Mouse (Mus musculus) hindbrain, postnatal 0 days (tissue): ENCODE measurements around the gene Fubp3. TPM values are rescaled to one million over a fixed set of nuclear protein-coding genes. Genes with fewer than 3 reads are reported as not detected.
A peak's percentile ranks its signal among the peaks of the same experiment; 100 is the strongest.

Experiments used
- ATAC-seq: fragments of 200-750 bp; cut with Nextera tagmentation; 2 replicates; pipeline ENCODE4 v1.8.0; 2017; ENCODE audit warnings: mild to moderate bottlenecking, moderate TSS enrichment, moderate library complexity
- DNase-seq: peaks from one replicate; pipeline ENCODE4 v3.0.0-alpha.2; 2015; ENCODE audit warnings: low spot score
- H3K27ac ChIP-seq: fragments of 300-500 bp; sonication (generic); 2 replicates; pipeline ENCODE4 v1.5.1; 2014; ENCODE audit warnings: mild to moderate bottlenecking
- H3K27me3 ChIP-seq: fragments of 300-500 bp; sonication (generic); 2 replicates; pipeline ENCODE4 v1.6.1; 2014; ENCODE audit warnings: low read length, mixed read lengths; ENCODE audit not compliant: insufficient read depth
- H3K36me3 ChIP-seq: fragments of 300-500 bp; sonication (generic); 2 replicates; pipeline ENCODE4 v1.6.1; 2014; ENCODE audit warnings: low read length, mixed read lengths; ENCODE audit not compliant: insufficient read depth
- H3K4me1 ChIP-seq: fragments of 300-500 bp; sonication (generic); 2 replicates; pipeline ENCODE4 v1.6.1; 2014; ENCODE audit warnings: antibody characterized with exemption, low read length, mixed read lengths; ENCODE audit not compliant: insufficient read depth
- H3K4me2 ChIP-seq: fragments of 300-500 bp; sonication (generic); 2 replicates; pipeline ENCODE4 v1.6.1; 2014; ENCODE audit warnings: low read depth, mild to moderate bottlenecking, low read length, moderate library complexity, mixed read lengths
- H3K4me3 ChIP-seq: fragments of 300-500 bp; sonication (generic); 2 replicates; pipeline ENCODE4 v1.5.1; 2014; ENCODE audit warnings: low read length
- H3K9ac ChIP-seq: fragments of 300-500 bp; sonication (generic); replicated peaks from 2 replicates; pipeline ENCODE4 v1.6.1; 2014; ENCODE audit warnings: mild to moderate bottlenecking, low read length, moderate library complexity, mixed read lengths
- H3K9me3 ChIP-seq: fragments of 300-500 bp; sonication (generic); 2 replicates; pipeline ENCODE4 v1.6.1; 2016; ENCODE audit warnings: low read length, mixed read lengths
- CTCF ChIP-seq: IDR thresholded peaks from 2 replicates; pipeline ENCODE4 v1.5.1; 2016; ENCODE audit warnings: antibody characterized with exemption, control low read depth, low read depth
- WGBS: fragments of 180-500 bp; shearing (Covaris S2); extraction: QIAGEN DNeasy Blood & Tissue Kit; methylation state at CpG from one replicate; pipeline ENCODE4 v1.1.7; 2014; 5-methylcytosine and 5-hydroxymethylcytosine counted together
- polyA plus RNA-seq: library from polyadenylated mRNA; unstranded; fragments of >200 nt; fragmentation: Nextera tagmentation; extraction: Ambion mirVana; gene quantifications from 2 replicates; pipeline ENCODE4 v1.2.1, GENCODE M21; 2015
- total RNA-seq: library from RNA; depleted of rRNA; stranded (reverse); fragments of >200 nt; gene quantifications from 2 replicates; pipeline ENCODE4 v1.2.3, GENCODE M21; 2014

The Fubp3 gene
- total and polyA plus RNA-seq, 2 experiments from 2014 or later, result 29.0 to 45.8 TPM

DNA sequence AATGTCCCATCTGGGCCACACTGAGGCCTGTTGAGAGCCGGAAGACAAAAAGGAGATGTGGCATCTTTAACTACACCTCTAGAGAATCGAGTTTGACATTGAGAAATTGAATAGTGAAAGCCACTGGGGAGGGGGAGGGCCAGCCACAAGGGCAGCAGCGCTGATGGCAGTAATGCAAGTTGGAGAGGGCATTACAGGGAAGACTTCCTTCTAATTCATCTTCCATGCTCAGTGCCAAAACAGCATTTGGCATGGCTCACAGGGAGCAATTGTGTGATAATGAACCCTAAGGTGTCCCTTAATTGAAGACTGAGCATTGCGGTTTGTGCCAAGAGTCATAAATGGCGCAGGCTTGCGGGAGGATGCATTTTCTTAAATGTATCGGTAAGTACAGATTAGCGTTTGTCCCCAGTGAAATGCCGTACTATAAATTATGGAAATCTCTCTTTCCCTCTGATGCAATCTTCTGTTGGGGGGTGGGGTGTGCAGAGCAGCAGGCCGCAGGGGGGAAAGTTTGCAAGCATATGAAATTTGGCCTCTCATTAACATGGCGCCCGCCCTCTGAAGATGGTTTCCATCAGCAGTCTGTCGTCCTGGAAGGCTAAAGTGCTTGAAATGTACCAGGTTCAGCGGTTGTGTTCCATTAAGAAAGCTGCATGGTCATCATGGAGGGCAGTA is 46.2 kb downstream of the Fubp3 start:
- 52% methylated on average over 14 of the region's 14 CpGs for WGBS
- ATAC-seq, result 0 out of 2 replicates have a peak, but pooled peaks have one; percentile 28
- H3K27me3 ChIP-seq, result no peaks in the 10 kb centered on the region

DNA sequence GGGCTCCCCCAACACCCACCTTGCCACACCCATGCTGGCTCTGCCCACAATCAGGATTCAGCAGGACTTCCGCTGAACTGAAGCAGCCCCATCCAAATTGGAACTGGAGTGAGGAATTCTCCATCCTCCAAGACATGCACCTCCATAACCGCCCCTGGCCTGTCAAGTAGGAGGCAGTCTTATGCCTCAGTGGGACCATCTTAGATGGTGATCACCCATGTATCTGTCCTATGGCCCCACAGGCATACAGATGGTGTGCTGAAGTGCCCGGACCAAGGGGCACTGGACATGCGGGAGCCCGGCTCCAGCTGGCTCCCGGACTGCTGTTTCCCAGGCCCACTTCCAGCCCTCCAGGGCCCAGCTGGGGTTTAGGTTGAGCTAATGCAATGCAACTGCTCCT is 46.8 kb downstream of the Fubp3 start:
- TF ChIP-seq CTCF, result no peak
- DNase-seq, result no peak
- H3K27ac ChIP-seq, result no peak overlapping the region
- H3K36me3 ChIP-seq, result peaks cover 17% of the 10 kb centered on the region
- no peaks in the 10 kb centered on the region for H3K4me1 ChIP-seq
- no peak overlapping the region for H3K9ac ChIP-seq
- WGBS, result 81% methylated on average over 6 of the region's 6 CpGs
- no peak overlapping the region for H3K4me3 ChIP-seq
- H3K4me2 ChIP-seq, result no peak overlapping the region
- H3K9me3 ChIP-seq, result no peaks in the 10 kb centered on the region
- H3K27me3 ChIP-seq, result no peaks in the 10 kb centered on the region
- peak; percentile 18; the same call in 1 of the 2 replicates for ATAC-seq

More for the DNA sequence above, 46.2 kb downstream of the Fubp3 start:
- no peak for TF ChIP-seq CTCF
- H3K4me2 ChIP-seq, result no peak overlapping the region
- H3K4me1 ChIP-seq, result no peaks in the 10 kb centered on the region
- no peak overlapping the region; the same call in 1 of the 2 replicates for H3K27ac ChIP-seq
- peaks cover 23% of the 10 kb centered on the region for H3K36me3 ChIP-seq
- H3K4me3 ChIP-seq, result no peak overlapping the region
- no peaks in the 10 kb centered on the region for H3K9me3 ChIP-seq
- H3K9ac ChIP-seq, result no peak overlapping the region
- peak; percentile 57 for DNase-seq

DNA sequence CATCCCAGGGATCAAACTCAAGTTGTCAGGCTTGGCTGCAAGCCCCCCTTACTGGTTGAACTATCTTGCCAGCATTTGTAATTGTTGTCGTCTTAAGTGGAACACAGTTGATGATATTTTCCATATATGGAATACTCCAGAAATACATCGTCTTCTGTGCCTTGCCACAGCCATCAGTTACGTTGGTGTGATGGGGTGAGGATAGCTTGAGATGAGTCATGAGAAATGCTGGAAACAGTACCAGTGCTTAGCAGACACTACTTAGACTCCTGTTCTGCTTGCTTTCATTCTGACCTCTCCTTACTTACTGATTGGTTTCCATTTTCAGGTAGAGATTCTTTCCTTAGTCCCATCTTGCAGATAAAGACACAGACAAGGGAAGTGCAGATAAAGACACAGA is 61.1 kb downstream of the Fubp3 start:
- no peak for ATAC-seq
- Histone ChIP-seq H3K4me2 (no peak overlapping the region), H3K27ac (no peak overlapping the region), H3K27me3 (peaks cover 57% of the 10 kb centered on the region), H3K4me1 (peaks cover 9% of the 10 kb centered on the region), H3K4me3 (no peak overlapping the region), H3K9me3 (no peaks in the 10 kb centered on the region), H3K9ac (no peak overlapping the region), H3K36me3 (no peaks in the 10 kb centered on the region)
- TF ChIP-seq CTCF, result no peak
- DNase-seq, result no peak
- WGBS, result 64% methylated on average over 3 of the region's 3 CpGs

DNA sequence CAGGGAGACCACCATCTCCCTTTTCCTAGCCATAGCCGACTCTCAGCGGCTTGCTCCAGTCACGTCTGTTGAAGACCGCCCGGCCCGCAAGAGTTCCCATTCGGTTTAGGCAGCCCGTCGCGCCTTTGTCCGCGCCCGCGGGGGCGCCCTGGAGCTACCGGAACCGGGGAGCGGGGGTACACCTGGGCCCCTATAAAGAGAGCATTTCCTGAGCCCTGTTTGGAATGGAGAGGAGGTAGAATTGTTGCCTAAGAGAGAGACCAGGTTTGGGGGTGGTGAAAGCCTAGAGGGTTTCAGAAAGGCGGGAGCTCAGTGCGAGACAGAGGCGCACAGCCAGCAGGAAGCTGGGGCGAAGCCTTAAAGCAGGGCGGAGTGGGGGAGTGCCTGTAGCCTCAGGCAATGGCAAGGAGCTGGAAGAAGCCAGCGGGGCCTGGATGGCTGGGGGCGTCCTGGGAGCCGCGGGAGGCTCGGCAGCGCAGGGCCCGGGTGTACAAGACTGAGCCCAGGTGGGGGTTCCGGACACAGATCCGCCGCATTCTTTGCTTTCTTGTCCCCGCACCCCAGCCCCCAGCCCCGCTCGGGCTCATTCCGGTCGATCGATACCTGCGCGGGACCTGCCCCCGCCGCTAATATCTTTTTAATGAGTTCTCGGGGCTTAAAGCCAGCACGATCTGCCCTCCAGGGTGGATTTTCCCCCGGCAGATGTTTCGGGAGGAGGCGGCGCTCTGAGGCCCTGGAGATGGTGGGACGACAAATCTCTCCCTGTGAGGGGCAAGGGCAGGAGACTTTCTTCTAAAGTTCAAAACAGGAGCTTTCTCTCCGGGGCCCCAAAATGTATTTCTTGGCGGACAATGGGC is 63.1 kb downstream of the Fubp3 start:
- Histone ChIP-seq H3K4me3 (peak overlapping the region; percentile 16; the same call in 1 of the 2 replicates), H3K27ac (no peak overlapping the region), H3K4me1 (peaks cover 9% of the 10 kb centered on the region), H3K4me2 (peak overlapping the region; percentile 25; the same call in 1 of the 2 replicates), H3K9ac (no peak overlapping the region), H3K9me3 (no peaks in the 10 kb centered on the region), H3K36me3 (no peaks in the 10 kb centered on the region), H3K27me3 (peaks cover 76% of the 10 kb centered on the region)
- no peak for DNase-seq
- TF ChIP-seq CTCF, result no peak
- ATAC-seq, result no peak
- WGBS, result 1% methylated on average over 52 of the region's 52 CpGs

DNA sequence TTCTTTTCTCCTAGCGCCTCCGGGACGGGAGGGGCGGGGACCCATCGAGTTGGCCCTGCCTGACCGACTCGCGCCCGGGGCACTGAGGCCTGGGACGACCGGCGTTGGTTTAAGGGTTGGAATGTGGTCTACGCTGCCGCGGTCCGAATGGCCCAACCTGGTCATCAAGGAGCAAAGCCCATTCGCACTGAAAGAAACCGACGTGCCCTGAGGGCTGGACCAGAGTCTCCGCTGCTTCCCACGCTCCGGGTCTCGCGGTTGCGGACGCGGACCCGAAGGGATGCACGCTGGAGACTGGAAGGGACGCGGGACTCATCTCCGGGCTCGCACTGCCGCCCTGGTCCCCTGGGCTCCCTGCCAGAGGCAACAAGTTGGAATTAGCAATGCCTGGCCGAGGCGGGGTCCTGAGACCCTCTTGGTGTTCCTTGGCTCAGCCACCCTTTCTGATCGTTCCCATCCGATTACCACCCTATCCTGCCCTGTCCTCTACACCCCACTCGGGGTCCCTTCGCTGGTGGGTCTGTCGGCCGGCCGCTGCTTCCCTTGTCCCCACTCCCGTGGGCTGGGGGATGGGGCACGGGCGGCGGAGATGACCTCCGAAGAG is 63.8 kb downstream of the Fubp3 start:
- no peak for TF ChIP-seq CTCF
- Histone ChIP-seq H3K4me1 (peaks cover 9% of the 10 kb centered on the region), H3K36me3 (no peaks in the 10 kb centered on the region), H3K4me2 (peak overlapping the region; percentile 25), H3K27me3 (peaks cover 79% of the 10 kb centered on the region), H3K9ac (no peak overlapping the region), H3K9me3 (no peaks in the 10 kb centered on the region), H3K27ac (no peak overlapping the region), H3K4me3 (peak overlapping the region; percentile 16)
- DNase-seq (peak; percentile 30), ATAC-seq (0 out of 2 replicates have a peak, but pooled peaks have one; percentile 6)
- 1% methylated on average over 47 of the region's 48 CpGs for WGBS

DNA sequence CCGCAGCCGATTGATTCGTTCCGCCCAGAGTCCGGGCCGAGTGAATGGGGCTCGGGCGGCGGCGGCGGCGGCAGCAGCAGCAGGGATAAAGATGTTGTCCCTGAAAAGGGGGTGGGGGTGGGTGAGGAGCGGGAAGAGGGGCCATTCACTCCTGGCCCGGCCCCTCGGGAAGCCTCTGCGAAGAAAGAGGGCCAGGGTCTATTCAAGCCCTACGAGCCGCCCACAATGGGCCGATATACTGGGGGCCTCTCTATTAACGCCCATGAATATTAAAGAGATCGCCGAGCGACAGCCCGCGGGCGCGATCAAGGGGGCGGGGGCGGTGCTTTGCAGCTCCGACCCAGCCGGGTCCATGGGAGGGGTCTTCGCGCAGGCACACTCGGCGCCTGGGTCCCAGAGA is 64.3 kb downstream of the Fubp3 start:
- no peak overlapping the region for H3K27ac ChIP-seq
- WGBS, result under 1% methylated on average over 34 of the region's 35 CpGs
- TF ChIP-seq CTCF, result no peak
- DNase-seq (peak; percentile 18), ATAC-seq (peak; percentile 46; the same call in 1 of the 2 replicates)
- H3K36me3 ChIP-seq, result no peaks in the 10 kb centered on the region
- peaks cover 9% of the 10 kb centered on the region for H3K4me1 ChIP-seq
- no peak overlapping the region for H3K9ac ChIP-seq
- H3K4me2 ChIP-seq, result peak overlapping the region; percentile 25
- H3K9me3 ChIP-seq, result no peaks in the 10 kb centered on the region
- peak overlapping the region; percentile 16 for H3K4me3 ChIP-seq
- H3K27me3 ChIP-seq, result peaks cover 79% of the 10 kb centered on the region
